Mouse (Mus musculus) testis, postnatal 14 days (tissue): ENCODE data around the gene Olfr462.

Experiments used
- DNase-seq: peaks from one replicate; pipeline ENCODE4 v3.0.0; 2021; ENCODE audit warnings: low spot score

Gene Olfr462

GRCm38 (mm10) chr11:87846968-87847600 is 45.0 kb downstream of the Olfr462 start:
- DNase-seq: no peak

- DNase-seq: no peak
Measured at GRCm38 (mm10) chr11:87841436-87841835, 50.6 kb downstream of the Olfr462 start.

- no peak for DNase-seq
Measured at GRCm38 (mm10) chr11:87840676-87841075, 51.4 kb downstream of the Olfr462 start.
